13 mouse cellular contexts compared by ENCODE assay signal in genomic region chr5:120067266-120067665, GRCm38 (mm10).
"Had no signal": no experiment of that assay in that cellular context is flagged by ENCODE, and none has a peak within 500 bp of the region (broad histone marks: within the 10 kb centered on the region; RNA-seq: fewer than 3 reads in every experiment).

No protein-coding gene starts in this region.

- H3K4me1 ChIP-seq: stomach, embryonic 15.5 days had no signal

- H3K27ac ChIP-seq: kidney, embryonic 15.5 days; limb, embryonic 13.5 days; liver, embryonic 14.5 days; midbrain, embryonic 13.5 days; stomach, embryonic 15.5 days had no signal

- H3K36me3 ChIP-seq: kidney, embryonic 15.5 days; limb, embryonic 13.5 days; midbrain, embryonic 13.5 days; stomach, embryonic 15.5 days had no signal

- H3K27me3 ChIP-seq: midbrain, embryonic 13.5 days; stomach, embryonic 15.5 days had no signal

- DNase-seq: kidney, adult 18-20 months; kidney, postnatal 14 days; lung, adult 18-20 months; lung, postnatal 4 days; retina, postnatal 1 day; thymus, adult 2 months; thymus, postnatal 25 days had no signal

- H3K4me2 ChIP-seq: kidney, embryonic 15.5 days; limb, embryonic 13.5 days; midbrain, embryonic 13.5 days; stomach, embryonic 15.5 days had no signal

- H3K4me3 ChIP-seq: kidney, embryonic 15.5 days; limb, embryonic 13.5 days; midbrain, embryonic 13.5 days; stomach, embryonic 15.5 days had no signal

- H3K9ac ChIP-seq: kidney, embryonic 15.5 days; limb, embryonic 13.5 days; liver, embryonic 14.5 days; midbrain, embryonic 13.5 days; stomach, embryonic 15.5 days had no signal

- H3K9me3 ChIP-seq: kidney, embryonic 15.5 days; limb, embryonic 13.5 days; midbrain, embryonic 13.5 days; stomach, embryonic 15.5 days had no signal

- ATAC-seq: lung, postnatal 0 days; midbrain, embryonic 13.5 days had no signal
